Mouse (Mus musculus) G1E (cell line): ENCODE measurements around the gene AU018091.

Experiments used
- CTCF ChIP-seq: IDR thresholded peaks from 2 replicates; pipeline ENCODE4 v1.5.1; 2012; ENCODE audit warnings: low read depth, low read length, inconsistent platforms, mixed read lengths
- GATA1 ChIP-seq: IDR thresholded peaks from 2 replicates; pipeline ENCODE4 v1.6.1; 2012; ENCODE audit warnings: borderline replicate concordance, low read length, inconsistent platforms, mixed read lengths
- TAL1 ChIP-seq: conservative IDR thresholded peaks from 2 replicates; pipeline ENCODE4 v1.6.1; 2012; ENCODE audit warnings: low read depth, low read length, inconsistent platforms, mixed read lengths

DNA sequence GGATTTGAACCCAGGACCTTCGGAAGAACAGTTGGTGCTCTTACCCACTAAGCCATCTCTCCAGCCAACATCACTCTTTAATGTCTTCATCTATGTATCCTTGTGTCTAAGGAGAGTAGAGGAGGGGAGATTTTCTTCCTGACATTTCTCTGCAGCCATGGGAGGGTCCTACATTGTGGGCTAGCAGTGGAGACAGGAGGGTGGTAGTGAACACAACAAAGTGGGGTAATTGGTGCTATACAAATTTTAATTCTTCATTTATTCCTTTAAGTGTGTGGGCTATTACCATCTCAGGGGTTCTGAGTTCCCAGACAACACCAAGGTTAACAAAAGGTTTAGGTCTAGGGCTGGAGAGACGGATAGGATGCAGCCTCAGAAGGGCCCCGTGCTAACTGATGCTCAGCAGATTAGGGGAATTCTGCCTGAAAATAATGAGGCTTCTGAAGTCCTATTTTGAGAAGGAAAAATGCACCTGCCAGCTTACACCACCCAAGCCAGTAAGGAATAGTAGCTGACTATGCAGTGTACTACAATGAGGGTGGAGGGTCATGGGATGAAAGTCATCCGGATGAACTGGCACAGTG is 24.1 kb upstream of the AU018091 start:
- TF ChIP-seq CTCF (no peak), GATA1 (no peak), TAL1 (no peak)
